11 mouse cellular contexts compared by ENCODE assay signal in genomic region chr17:80779782-80780181, GRCm38 (mm10). TPM values are rescaled to one million over a fixed set of nuclear protein-coding genes. Genes with fewer than 3 reads are reported as not detected.
DNase-seq lines count a peak whose midpoint lies in the region; ATAC-seq and TF ChIP-seq lines count a peak whose summit lies in the region.
"Had no signal": no experiment of that assay in that cellular context is flagged by ENCODE, and none has a peak within 500 bp of the region (broad histone marks: within the 10 kb centered on the region; RNA-seq: fewer than 3 reads in every experiment).

No protein-coding gene starts in this region.

- no peak overlapping the region for H3K9ac ChIP-seq in hindbrain, postnatal 0 days (replicated peaks; ENCODE audit: low read length)
- H3K9ac ChIP-seq in hindbrain, embryonic 16.5 days (ENCODE audit: low read depth, low read length) = no peak overlapping the region
- no peak overlapping the region for H3K9ac ChIP-seq in stomach, embryonic 16.5 days (ENCODE audit: low read length)
- H3K9ac ChIP-seq: forebrain, embryonic 15.5 days; neural tube, embryonic 12.5 days had no signal

- no peaks in the 10 kb centered on the region for H3K36me3 ChIP-seq in hindbrain, postnatal 0 days (ENCODE audit: insufficient read depth, low read length)
- H3K36me3 ChIP-seq in hindbrain, embryonic 16.5 days (ENCODE audit: control insufficient read depth, insufficient read depth, low read length) = no peaks in the 10 kb centered on the region
- no peaks in the 10 kb centered on the region for H3K36me3 ChIP-seq in stomach, embryonic 16.5 days (ENCODE audit: control insufficient read depth, insufficient read depth, low read length)
- H3K36me3 ChIP-seq: forebrain, embryonic 15.5 days; neural tube, embryonic 12.5 days had no signal

- no peaks in the 10 kb centered on the region for H3K27me3 ChIP-seq in hindbrain, postnatal 0 days (ENCODE audit: insufficient read depth, low read length)
- H3K27me3 ChIP-seq in hindbrain, embryonic 16.5 days (replicated peaks; ENCODE audit: control insufficient read depth, insufficient read depth, low read length) = no peaks in the 10 kb centered on the region
- no peaks in the 10 kb centered on the region for H3K27me3 ChIP-seq in stomach, embryonic 16.5 days (ENCODE audit: control insufficient read depth, insufficient read depth, low read length)
- H3K27me3 ChIP-seq: forebrain, embryonic 15.5 days; neural tube, embryonic 12.5 days had no signal

- no peak overlapping the region for H3K4me2 ChIP-seq in hindbrain, postnatal 0 days (ENCODE audit: low read depth, low read length)
- H3K4me2 ChIP-seq in hindbrain, embryonic 16.5 days (ENCODE audit: low read length) = no peak overlapping the region
- no peak overlapping the region for H3K4me2 ChIP-seq in stomach, embryonic 16.5 days (ENCODE audit: low read depth, low read length)
- H3K4me2 ChIP-seq: forebrain, embryonic 15.5 days; neural tube, embryonic 12.5 days had no signal

- DNase-seq in hindbrain, postnatal 0 days (ENCODE audit: low spot score) = peak; percentile 59
- DNase-seq in right cerebral cortex, postnatal 14 days = peak; percentile 25
- DNase-seq in right cerebral cortex, postnatal 25 days = no peak
- peak; percentile 80 to 82 for DNase-seq in heart, adult 9 months (ENCODE audit: low spot score in 2 of 2)
- no peak for DNase-seq in layer of hippocampus, adult 11-12 months (ENCODE audit: low spot score)
- no peak for DNase-seq in testis, postnatal 10 days (ENCODE audit: low spot score)

- H3K4me1 ChIP-seq in hindbrain, postnatal 0 days (ENCODE audit: insufficient read depth, low read length) = no peaks in the 10 kb centered on the region
- H3K4me1 ChIP-seq in hindbrain, embryonic 16.5 days (ENCODE audit: control insufficient read depth, insufficient read depth, low read depth, low read length) = no peaks in the 10 kb centered on the region
- peaks cover 11% of the 10 kb centered on the region for H3K4me1 ChIP-seq in stomach, embryonic 16.5 days (ENCODE audit: control insufficient read depth, insufficient read depth, low read length)
- H3K4me1 ChIP-seq: forebrain, embryonic 15.5 days; neural tube, embryonic 12.5 days had no signal

- no peak for ATAC-seq in hindbrain, postnatal 0 days
- ATAC-seq in hindbrain, embryonic 16.5 days = no peak; the same call in 1 of the 2 replicates
- peak; percentile 51; the same call in 1 of the 2 replicates for ATAC-seq in stomach, embryonic 16.5 days (ENCODE audit: insufficient read depth, low FRiP score)
- ATAC-seq: forebrain, embryonic 15.5 days; inflammation-experienced regulatory T-cells, adult 6 months had no signal

- no peaks in the 10 kb centered on the region for H3K9me3 ChIP-seq in hindbrain, postnatal 0 days (ENCODE audit: low read length)
- H3K9me3 ChIP-seq in hindbrain, embryonic 16.5 days (ENCODE audit: control insufficient read depth, low read length) = no peaks in the 10 kb centered on the region
- no peaks in the 10 kb centered on the region for H3K9me3 ChIP-seq in stomach, embryonic 16.5 days (replicated peaks; ENCODE audit: control insufficient read depth, low read length)
- H3K9me3 ChIP-seq: forebrain, embryonic 15.5 days; neural tube, embryonic 12.5 days had no signal

- no peak overlapping the region for H3K4me3 ChIP-seq in hindbrain, postnatal 0 days (ENCODE audit: low read length)
- no peak overlapping the region for H3K4me3 ChIP-seq in hindbrain, embryonic 16.5 days (ENCODE audit: low read length)
- H3K4me3 ChIP-seq in stomach, embryonic 16.5 days (replicated peaks; ENCODE audit: low read length) = no peak overlapping the region
- H3K4me3 ChIP-seq: forebrain, embryonic 15.5 days; neural tube, embryonic 12.5 days had no signal

- TF ChIP-seq CTCF in hindbrain, postnatal 0 days (IDR thresholded peaks at IDR 0.05; ENCODE audit: low read depth) = no peak

- WGBS in hindbrain, postnatal 0 days = 44% methylated on average over 6 of the region's 6 CpGs
- 61% methylated on average over 6 of the region's 6 CpGs for WGBS in hindbrain, embryonic 16.5 days
- 39% methylated on average over 6 of the region's 6 CpGs for WGBS in stomach, embryonic 16.5 days

- peak overlapping the region; percentile 37; the same call in 1 of the 2 replicates for H3K27ac ChIP-seq in hindbrain, postnatal 0 days
- H3K27ac ChIP-seq in hindbrain, embryonic 16.5 days (ENCODE audit: low read depth, low read length) = no peak overlapping the region
- peak overlapping the region; percentile 68 for H3K27ac ChIP-seq in stomach, embryonic 16.5 days (ENCODE audit: low read length)
- H3K27ac ChIP-seq: neural tube, embryonic 12.5 days had no signal

RNA-seq across cellular contexts. Expression of gene Map4k3, which starts 51.5 kb away (rescaled TPM):
- 46.5 and 51.0 TPM in 2 replicates for total RNA-seq in hindbrain, postnatal 0 days (2014; rRNA removed)
- 17.7 and 18.1 TPM in 2 replicates for polyA plus RNA-seq in hindbrain, postnatal 0 days (2015; fragmentation: Nextera tagmentation; extraction: Ambion mirVana)
- 17.7 and 19.4 TPM in 2 replicates for polyA plus RNA-seq in hindbrain, embryonic 16.5 days (2015; fragmentation: Nextera tagmentation; extraction: Ambion mirVana)
- 20.0 and 21.5 TPM in 2 replicates for polyA plus RNA-seq in stomach, embryonic 16.5 days (2015; fragmentation: Nextera tagmentation; extraction: Ambion mirVana)

Comparison
In these comparisons a context has a peak if more than half of its experiments do, and no peak if none do; other contexts are left out.
1. DNase-seq: peak in hindbrain, postnatal 0 days (single experiment), right cerebral cortex, postnatal 14 days (single experiment) and heart, adult 9 months (2 of 2); none in right cerebral cortex, postnatal 25 days (single experiment), layer of hippocampus, adult 11-12 months (single experiment) and testis, postnatal 10 days (single experiment).